Mouse (Mus musculus) heart, postnatal 0 days (tissue): ENCODE data around the gene Alx1.

Source experiments
- CTCF ChIP-seq: IDR thresholded peaks from 2 replicates; pipeline ENCODE4 v1.5.1; 2016; ENCODE audit warnings: antibody characterized with exemption, control low read depth, low read depth
- EP300 ChIP-seq: IDR thresholded peaks from 2 replicates; pipeline ENCODE4 v1.6.1; 2016; ENCODE audit warnings: antibody characterized with exemption, low read depth

DNA sequence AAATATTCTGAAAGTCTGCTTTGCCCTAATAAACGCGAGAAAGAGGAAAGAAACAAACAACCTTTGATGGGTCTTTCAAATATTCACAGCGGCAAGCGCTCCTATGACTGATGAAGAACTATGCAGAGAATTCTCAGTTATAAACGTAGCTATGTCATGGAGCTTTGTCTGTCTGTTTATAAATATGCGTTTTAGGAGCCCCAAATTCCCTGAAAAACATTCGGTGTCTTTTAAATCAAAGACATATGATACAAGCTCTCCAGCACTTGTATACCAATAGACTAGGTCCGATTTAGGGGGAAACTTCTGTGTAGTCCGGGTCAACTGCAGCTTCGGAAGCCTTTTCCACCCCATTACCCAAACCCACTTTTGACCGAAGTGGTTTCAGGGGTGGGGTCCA lies 916 bp upstream of the Alx1 start:
- TF ChIP-seq CTCF (no peak), EP300 (no peak)
